Mouse (Mus musculus) C2C12 (cell line): Measurements from ENCODE around the gene Map3k12. TPM values are rescaled to one million over a fixed set of nuclear protein-coding genes. Genes with fewer than 3 reads are reported as not detected.
A peak's percentile ranks its signal among the peaks of the same experiment; 100 is the strongest.

Source experiments
- H3K27me3 ChIP-seq: one replicate; pipeline ENCODE4 v1.6.1; 2011; ENCODE audit not compliant: control insufficient read depth, insufficient read depth, insufficient read length
- H3K36me3 ChIP-seq: one replicate; pipeline ENCODE4 v1.6.1; 2011; ENCODE audit not compliant: control insufficient read depth, insufficient read depth
- H3K4me3 ChIP-seq: one replicate; pipeline ENCODE4 v1.5.1; 2011; ENCODE audit warnings: mild to moderate bottlenecking, control low read depth; ENCODE audit not compliant: poor library complexity, insufficient read depth, severe bottlenecking
- H3K79me2 ChIP-seq: one replicate; pipeline ENCODE4 v1.6.1; 2011; ENCODE audit not compliant: control insufficient read depth, insufficient read depth
- H3K79me3 ChIP-seq: one replicate; pipeline ENCODE4 v1.6.1; 2011; ENCODE audit warnings: low read depth, control low read depth
- H3ac ChIP-seq: one replicate; pipeline ENCODE3; 2011; ENCODE audit warnings: low read depth; ENCODE audit not compliant: control insufficient read depth, insufficient read length
- CEBPB ChIP-seq: IDR thresholded peaks from one replicate; pipeline ENCODE4 v1.6.1; 2011; ENCODE audit warnings: low read depth, mild to moderate bottlenecking, control low read depth, moderate library complexity
- CTCF ChIP-seq: IDR thresholded peaks from one replicate; pipeline ENCODE4 v1.5.1; 2011; ENCODE audit not compliant: control insufficient read depth, insufficient read depth, insufficient read length
- FOSL1 ChIP-seq: IDR thresholded peaks from one replicate; pipeline ENCODE4 v1.8.0; 2011; ENCODE audit warnings: mild to moderate bottlenecking, low read length; ENCODE audit not compliant: poor library complexity, insufficient read depth, severe bottlenecking
- MAX ChIP-seq: IDR thresholded peaks from one replicate; pipeline ENCODE4 v1.6.1; 2011; ENCODE audit warnings: mild to moderate bottlenecking, control low read depth
- MYOD1 ChIP-seq: IDR thresholded peaks from one replicate; pipeline ENCODE4 v1.6.1; 2011; ENCODE audit warnings: low read depth; ENCODE audit not compliant: control insufficient read depth, insufficient read length
- MYOG ChIP-seq: IDR thresholded peaks from one replicate; pipeline ENCODE4 v1.6.1; 2011; ENCODE audit not compliant: control insufficient read depth, insufficient read length; ENCODE audit errors: extremely low read depth
- USF1 ChIP-seq: IDR thresholded peaks from one replicate; pipeline ENCODE4 v1.6.1; 2011; ENCODE audit warnings: low read depth, mild to moderate bottlenecking, control low read depth, moderate library complexity
- polyA plus RNA-seq: library from polyadenylated mRNA; unstranded; fragments of >200 nt; fragmentation: generic; extraction: Trizol; gene quantifications from one replicate; pipeline ENCODE4 v1.2.1, GENCODE M21; 2012; ENCODE audit warnings: missing spikeins

The Map3k12 gene
- polyA plus RNA-seq, 1 experiment, result 11.2 TPM

DNA sequence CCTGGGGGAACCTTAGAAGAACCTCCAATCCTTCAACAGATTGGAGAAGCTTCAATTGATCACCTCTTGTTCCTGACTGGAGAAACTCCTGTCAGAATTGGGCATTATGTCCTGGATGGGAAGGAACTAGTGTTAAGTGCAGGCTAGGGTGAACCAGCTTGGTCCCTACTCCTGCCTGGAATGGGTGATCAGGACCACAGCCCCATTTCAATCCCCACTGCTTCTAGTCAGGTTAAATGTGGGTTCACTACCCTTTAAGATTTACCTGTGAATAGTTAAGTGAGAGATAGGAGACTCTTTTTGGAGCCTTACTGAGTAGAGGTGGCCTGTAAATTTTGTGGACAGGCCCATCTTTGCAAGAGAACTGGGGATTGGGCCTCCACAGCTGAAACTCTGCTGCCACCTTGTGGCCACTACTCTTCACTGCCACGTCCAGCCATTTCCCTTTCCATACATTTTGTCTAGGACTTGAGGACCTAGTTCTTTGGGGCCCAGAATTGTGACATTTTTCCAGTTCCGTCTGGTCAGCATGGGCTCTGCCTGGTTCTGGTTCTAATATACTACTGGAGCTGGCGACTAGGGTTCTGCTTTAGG is 8.1 kb upstream of the Map3k12 start, which contains the start of gene Npff:
Gene Npff (minus strand): TSS at position 51 of the 594 bp plus-strand sequence.
- Histone ChIP-seq H3K4me3 (no peak within 1 kb of the TSS), H3K27me3 (no peaks in the 10 kb centered on the region), H3ac (no peak within 1 kb of the TSS), H3K79me2 (peaks cover 17% of the 10 kb centered on the region), H3K36me3 (peaks cover 91% of the 10 kb centered on the region), H3K79me3 (peaks cover 8% of the 10 kb centered on the region)
- no peak for TF ChIP-seq CEBPB
- TF ChIP-seq MAX, result no peak
- no peak for TF ChIP-seq MYOD1
- peak; percentile 88 for TF ChIP-seq CTCF
- TF ChIP-seq MYOG, result no peak

DNA sequence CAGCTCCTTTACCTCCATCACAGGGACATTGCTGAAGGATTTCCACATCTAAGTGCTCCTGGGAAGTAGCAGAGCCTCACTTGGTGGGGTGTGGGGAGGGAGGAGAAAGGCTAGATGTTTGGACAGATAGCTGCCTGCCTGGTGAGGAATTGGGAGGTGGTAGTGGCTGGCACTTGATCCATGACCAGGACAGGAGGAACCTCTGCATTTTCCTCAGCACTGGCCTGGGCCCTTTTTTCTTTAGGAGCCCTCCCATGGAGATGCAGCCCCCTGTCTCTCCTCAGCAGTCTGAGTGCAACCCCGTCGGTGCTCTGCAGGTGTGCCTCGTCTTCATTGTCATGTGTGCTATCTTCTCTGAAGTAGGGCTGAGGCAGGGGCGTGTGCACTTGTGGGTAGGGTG is 4.6 kb upstream of the Map3k12 start:
- TF ChIP-seq FOSL1 (no peak), MYOG (no peak), CTCF (no peak), MYOD1 (no peak), CEBPB (no peak), MAX (no peak)
- no peaks in the 10 kb centered on the region for H3K27me3 ChIP-seq

GRCm38 (mm10) chr15:102520416-102520815 is 3.6 kb upstream of the Map3k12 start:
- TF ChIP-seq USF1 (no peak), MYOG (no peak)
- Histone ChIP-seq H3K79me3 (peaks cover 29% of the 10 kb centered on the region), H3K4me3 (no peak overlapping the region), H3K79me2 (peaks cover 45% of the 10 kb centered on the region), H3ac (no peak overlapping the region), H3K27me3 (no peaks in the 10 kb centered on the region), H3K36me3 (peaks cover 55% of the 10 kb centered on the region)

More for the DNA sequence above, 4.6 kb upstream of the Map3k12 start:
- H3ac ChIP-seq, result no peak overlapping the region
- peaks cover 22% of the 10 kb centered on the region for H3K79me3 ChIP-seq
- peaks cover 35% of the 10 kb centered on the region for H3K79me2 ChIP-seq
- no peak overlapping the region for H3K4me3 ChIP-seq
- peaks cover 65% of the 10 kb centered on the region for H3K36me3 ChIP-seq

GRCm38 (mm10) chr15:102519211-102520141 is 2.6 kb upstream of the Map3k12 start:
- Histone ChIP-seq H3K4me3 (peak overlapping the region; percentile 68), H3K27me3 (no peaks in the 10 kb centered on the region), H3K79me3 (peaks cover 36% of the 10 kb centered on the region), H3ac (peak overlapping the region; percentile 79), H3K36me3 (peaks cover 48% of the 10 kb centered on the region), H3K79me2 (peaks cover 55% of the 10 kb centered on the region)
- TF ChIP-seq CEBPB (no peak), CTCF (no peak), MAX (no peak), MYOG (no peak), MYOD1 (no peak), FOSL1 (no peak), USF1 (no peak)

DNA sequence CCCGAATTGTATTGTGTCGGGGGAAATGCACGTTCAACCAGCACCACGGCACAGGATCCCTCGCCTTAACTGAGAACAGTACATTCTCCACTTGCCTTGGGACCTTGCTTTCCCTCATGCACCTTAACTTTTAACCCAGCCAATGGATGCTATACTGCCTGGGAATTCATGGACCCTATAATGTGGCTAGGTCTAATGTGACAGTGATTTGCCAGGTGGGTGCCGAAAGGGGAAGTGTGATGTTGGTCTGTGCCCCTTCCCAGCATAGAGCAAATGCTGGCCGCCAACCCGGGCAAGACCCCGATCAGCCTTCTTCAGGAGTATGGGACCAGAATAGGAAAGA is 2.0 kb upstream of the Map3k12 start:
- H3ac ChIP-seq, result peak overlapping the region; percentile 73

More for the DNA sequence above, 2.0 kb upstream of the Map3k12 start:
- no peak for TF ChIP-seq MYOD1
- TF ChIP-seq USF1, result no peak
- no peak for TF ChIP-seq MYOG
- no peak for TF ChIP-seq MAX
- TF ChIP-seq CTCF, result no peak
- no peak for TF ChIP-seq CEBPB
- no peak for TF ChIP-seq FOSL1
- peaks cover 36% of the 10 kb centered on the region for H3K79me3 ChIP-seq
- peaks cover 57% of the 10 kb centered on the region for H3K79me2 ChIP-seq
- peaks cover 41% of the 10 kb centered on the region for H3K36me3 ChIP-seq
- H3K27me3 ChIP-seq, result no peaks in the 10 kb centered on the region
- H3K4me3 ChIP-seq, result peak overlapping the region; percentile 68
